Mouse (Mus musculus): Measurements from ENCODE around the gene Ccnc.

The Ccnc gene

DNA sequence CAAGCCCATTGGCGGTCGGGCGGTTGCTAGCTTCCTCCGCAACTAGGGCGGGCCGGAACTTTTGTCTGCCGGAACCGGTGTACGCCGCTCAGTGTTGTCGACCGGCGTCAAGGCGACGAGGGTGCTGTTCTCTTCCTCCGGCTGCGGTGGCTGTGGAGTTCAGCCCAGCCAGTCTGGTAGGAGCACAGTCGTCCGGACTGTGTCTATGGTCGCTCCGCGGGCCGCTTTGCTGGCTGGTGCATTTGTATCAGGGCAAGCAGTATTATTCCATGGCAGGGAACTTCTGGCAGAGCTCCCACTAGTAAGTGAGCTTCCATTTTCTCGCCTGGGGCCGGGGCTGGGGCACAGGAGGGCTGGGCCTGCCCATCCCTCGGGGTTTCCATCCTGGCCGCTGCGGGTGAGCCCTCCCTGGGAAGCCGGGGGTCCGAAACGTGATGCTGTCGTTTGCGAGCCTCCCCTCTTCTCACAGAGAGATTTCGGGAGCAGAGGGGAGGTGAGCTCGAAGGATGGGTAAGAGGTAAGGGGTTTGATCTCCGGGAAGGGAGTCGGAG, at the start of gene Ccnc:
TSS of gene Ccnc (plus strand) at position 87 of the 551 bp plus-strand sequence.
- peak; percentile 94 to 96 for DNase-seq

GRCm38 (mm10) chr4:21678101-21678974, 49.2 kb upstream of the Ccnc start:
- DNase-seq: peak in 1 of 2 experiments; percentile 36

DNA sequence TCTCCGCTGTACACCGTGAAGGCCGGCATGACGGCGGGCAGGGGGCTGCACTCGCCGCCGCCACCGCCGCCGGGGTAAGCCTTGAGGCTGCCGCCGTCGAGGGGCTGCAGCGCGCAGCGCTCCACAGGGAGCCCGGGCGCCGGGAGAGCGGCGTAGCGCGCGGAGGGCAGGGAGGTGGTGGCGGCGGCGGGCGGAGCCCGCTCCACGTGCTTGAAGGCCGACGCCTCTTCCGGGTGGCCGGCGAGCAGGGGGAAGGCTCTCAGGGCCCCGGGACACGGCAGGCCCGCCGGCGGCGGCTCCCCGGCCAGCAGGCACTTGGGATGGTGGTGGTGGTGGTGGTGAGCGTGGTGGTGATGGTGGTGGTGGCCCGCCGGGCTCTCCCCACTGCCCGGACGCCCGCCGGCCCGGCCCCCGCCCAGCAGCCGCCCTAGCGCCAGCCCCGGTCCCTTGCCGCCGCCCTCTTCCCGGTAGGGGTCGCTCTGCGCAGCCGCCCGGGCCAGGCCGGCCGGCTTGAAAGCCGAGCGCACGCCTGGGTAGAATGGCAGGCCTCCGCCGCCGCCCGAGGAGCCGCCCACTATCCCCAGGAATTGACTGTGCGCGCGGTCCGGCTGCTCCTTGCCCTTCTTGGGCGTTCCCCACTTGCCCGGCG, 48.4 kb upstream of the Ccnc start:
- DNase-seq: peak; percentile 37 to 43

DNA sequence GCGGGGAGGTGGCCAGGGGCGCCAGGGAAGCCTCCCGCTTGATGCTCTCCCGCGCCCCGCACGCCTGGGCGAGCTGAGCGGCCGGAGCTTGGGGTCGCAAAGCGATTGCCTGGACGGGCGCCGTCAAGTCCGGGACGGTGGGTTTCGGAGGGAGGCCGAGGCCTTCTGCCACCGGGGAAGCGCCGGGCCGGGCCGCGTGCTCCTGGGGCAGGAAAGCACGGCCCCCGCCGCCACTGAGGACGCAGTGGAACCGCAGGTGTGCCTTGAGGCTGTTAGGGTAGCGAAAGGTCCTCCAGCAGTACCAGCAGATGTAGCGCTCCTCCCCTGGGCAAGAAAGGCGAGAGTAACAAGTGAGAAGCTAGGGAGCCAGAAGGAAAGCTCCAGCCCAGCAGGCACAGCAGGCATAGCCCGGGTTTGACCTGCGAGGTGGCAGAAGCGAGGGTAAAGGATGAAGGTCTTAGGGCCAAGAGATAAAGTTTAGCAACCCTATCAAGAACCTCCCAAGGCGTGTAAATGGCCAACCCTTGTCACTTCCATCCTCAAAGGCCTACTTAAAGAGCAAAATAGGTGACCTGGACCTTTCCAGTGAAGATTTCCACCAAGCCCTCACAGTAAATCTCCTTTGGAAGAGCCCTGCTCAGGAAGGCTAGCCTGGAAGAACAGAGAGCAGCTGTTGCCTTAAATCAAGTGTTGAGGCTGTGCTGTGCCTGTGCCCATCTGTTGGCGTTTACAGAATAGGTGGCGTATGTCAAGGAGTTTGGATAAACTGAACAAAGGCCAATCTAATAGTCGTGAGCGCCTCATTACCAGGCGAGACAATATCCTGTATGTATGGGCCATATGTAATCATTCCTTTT, 47.6 kb upstream of the Ccnc start:
- DNase-seq: no peak

GRCm38 (mm10) chr4:21680971-21681370, 46.5 kb upstream of the Ccnc start:
- DNase-seq: no peak

DNA sequence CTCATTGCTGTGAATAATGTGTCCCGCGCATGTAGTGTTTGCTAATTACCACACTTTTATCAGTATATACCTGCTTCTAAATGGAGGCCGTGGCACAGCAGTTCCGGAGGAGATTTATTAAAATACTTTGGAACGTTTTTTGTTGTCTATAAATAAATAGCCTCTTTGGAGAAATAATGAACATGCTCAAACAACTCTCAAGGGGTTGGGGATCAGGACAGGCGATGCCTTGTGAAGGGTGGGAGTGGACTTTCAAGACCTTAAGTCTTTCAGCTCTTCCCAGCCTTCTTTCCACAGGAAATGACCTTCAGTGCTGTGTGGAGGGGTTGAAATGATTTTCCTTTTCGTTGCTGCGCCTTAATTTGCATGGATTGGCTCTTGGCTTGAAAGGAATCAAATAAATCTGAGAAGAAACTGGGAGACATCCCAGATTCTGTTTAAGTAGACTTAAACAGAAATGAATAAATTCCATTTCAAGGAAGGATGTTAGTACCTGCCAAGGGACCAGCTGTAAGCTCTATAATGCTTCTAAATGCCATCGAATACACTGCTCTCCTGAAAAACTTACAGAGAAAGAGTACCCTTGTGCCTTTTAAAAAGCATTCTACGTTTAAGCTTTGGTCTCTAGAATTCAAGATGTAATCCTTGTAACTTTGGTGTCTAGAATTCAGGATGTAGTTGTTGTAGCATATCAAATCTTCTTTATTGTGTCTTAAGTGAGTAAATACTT, 44.9 kb upstream of the Ccnc start:
- peak in 1 of 2 experiments; percentile 9 for DNase-seq

DNA sequence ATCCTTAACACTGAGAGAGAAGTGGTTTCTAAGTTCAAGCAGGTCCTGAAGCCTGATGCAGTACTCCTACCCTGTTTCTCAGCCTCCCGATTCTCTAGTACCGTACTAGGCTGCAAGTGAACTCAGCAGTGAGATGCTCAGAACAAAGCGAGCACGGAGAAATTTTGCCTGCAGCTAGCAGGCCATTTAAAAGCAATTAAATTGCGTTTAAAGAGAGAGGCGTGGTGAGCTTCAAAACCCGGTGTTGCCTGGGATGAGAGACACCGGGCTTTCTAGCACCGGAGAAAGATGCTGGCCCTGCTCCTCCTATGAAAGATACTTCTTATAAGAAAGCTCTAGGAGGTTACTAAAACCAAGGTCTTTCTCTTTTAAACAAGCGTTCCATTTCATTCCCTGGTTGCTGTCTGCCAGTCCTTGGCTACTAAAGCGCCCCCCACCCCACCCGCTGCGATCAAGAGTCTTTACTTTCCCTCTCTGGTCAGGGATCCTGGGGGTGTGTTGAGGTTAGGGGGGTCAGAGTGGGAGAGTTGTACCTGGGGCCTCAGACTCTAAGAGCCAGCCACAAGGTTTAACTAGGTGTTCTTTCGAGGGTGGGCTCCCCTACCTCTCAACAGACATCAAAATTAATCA, 43.0 kb upstream of the Ccnc start:
- DNase-seq: no peak

GRCm38 (mm10) chr4:21685595-21686091, 41.9 kb upstream of the Ccnc start, which contains the start of gene Prdm13:
TSS of gene Prdm13 (minus strand) at chr4:21685963.
- DNase-seq: peak in 1 of 2 experiments; percentile 15

DNA sequence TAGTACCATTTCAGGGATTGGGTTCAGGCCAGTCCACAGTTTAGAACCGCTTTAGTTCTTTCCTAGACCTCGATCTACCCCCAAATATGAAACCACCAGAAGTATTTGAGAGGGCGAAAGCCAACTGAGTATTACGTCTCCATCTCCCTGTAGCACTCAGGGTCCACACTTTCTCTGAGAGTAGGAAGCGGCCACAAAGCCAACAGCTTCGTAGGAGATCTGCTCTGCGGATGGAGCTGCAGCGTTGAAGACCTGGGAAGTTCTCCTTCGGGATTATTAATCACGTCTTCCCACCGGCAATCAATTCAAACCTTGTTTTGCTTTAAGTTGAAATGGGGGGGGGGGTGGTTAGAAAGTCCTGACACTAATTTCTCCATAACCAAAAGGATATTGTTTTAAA, 41.1 kb upstream of the Ccnc start:
- peak in 1 of 2 experiments; percentile 8 for DNase-seq

- DNase-seq: peak in 1 of 2 experiments; percentile 23
Observed at GRCm38 (mm10) chr4:21686934-21687333, 40.6 kb upstream of the Ccnc start.

GRCm38 (mm10) chr4:21687783-21688702, 39.5 kb upstream of the Ccnc start:
- DNase-seq: peak in 1 of 2 experiments; percentile 12

DNA sequence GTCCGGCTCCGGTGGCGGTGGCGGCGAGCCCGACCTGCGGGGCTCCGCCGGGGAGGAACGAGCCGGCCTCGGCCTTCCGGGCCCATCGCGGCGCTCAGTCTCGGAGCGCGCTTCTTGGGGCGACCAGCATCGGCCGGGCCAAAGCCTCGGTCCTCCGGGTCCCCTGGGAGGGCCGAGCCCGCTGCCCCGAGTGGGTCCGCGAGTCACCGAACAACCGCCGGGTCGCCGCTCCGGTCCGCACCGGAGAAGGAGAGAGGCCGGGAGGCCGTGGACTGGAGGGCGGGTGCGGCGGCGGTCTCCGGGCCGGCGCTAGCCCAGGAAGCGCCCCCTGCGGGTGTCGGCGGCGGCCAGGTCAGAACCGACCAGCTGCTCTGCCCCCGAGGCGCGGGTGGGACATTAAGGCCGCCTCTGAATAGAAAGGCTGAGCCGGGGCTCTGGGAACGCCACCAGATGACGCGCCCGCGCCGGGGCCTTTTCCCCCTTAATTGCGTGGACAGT, 38.7 kb upstream of the Ccnc start:
- DNase-seq: peak; percentile 27 to 49

DNA sequence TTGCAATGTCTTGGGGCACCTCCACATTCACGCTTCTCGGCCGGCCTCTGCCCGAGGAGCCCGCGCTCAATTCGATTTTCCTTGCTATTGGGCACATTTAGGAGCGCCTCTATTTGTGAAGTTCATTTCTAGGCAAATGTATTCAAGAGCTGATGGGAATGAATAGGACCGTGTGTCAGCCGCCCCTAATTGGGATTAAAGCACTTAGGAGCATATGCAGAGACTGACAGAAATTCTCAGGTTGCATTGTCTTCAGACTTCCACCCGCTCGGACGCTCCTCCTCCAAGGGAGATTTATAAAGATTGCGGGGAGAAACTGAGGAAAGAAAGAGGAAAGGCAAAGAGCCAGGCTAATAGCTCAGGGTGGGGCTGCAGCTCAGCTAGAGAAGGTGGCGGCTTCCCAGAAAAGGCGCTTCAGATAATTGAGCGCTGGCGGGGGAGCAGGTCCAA, 38.0 kb upstream of the Ccnc start:
- DNase-seq: peak in 1 of 2 experiments; percentile 42

GRCm38 (mm10) chr4:21690221-21690620, 37.3 kb upstream of the Ccnc start:
- DNase-seq: peak in 1 of 2 experiments; percentile 15

- peak; percentile 84 to 90 for DNase-seq
Observed at GRCm38 (mm10) chr4:21695638-21696254, 31.8 kb upstream of the Ccnc start.

DNA sequence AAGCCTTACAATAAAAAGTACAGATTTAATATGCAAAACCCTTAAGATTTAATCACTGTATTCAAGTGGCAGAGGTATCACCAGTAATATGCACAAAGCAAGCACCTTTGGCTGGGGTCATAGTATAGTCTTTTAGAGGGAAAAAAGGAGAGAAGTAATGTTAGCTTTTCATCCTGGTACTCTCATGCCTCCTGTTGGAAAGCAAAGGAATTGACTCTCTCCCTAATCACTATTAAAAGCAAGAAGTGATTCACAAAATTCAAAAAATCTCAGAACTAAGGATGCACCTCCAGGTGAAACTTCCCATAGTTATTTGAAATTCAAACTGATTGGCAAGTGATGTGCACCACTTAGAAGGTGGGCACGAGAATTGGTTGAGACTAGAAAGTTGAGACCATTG, 22.5 kb upstream of the Ccnc start:
- no peak for DNase-seq

DNA sequence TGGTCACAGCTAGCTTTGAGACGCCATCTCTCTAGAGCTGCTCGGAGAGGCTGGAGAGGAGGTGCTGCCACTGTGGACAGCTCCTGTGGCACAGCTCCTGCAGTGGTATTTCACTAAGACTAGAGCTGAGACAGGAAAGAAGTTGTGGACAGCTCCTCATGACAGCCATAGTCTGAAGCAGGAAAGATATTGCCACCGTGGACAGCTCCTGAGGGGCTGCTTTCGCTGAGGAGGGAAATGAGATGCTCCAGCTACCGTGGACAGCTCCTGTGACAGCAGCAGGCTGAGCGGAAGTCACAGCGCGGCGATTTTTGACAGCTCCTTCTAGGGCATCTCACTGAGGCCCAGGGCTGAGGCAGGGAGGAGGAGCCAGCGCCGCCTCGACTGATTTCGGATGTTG, 15.4 kb upstream of the Ccnc start:
- DNase-seq: peak; percentile 33 to 43

DNA sequence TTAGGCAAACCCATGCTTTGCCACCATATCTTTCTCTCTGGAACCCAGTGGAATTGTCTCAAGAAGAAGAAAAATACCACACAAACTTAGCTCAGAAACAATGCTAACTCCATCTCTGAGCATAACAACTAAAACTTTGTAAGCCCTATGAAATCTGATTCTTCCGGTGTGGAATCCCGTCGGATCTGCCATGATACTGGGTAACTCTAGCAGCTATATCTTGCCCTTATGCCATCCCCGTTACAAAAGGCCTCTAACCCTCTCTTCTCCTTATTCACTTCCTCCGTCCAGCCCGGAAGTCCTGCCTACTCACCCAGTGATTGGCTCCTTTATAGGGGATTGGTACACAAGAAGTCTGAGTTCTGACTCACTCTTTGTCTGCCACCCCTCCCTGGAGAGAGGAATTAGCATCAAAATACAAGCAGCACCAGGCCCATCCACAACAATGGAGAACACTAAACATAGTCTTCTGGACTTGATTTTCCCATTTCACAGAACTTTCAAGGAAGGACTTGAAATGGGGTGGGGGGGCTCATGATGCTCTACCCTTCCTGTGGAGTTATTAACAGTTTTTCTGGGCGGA, 4.7 kb upstream of the Ccnc start:
- no peak for DNase-seq

All from cerebellum, postnatal 14 days (tissue).